Mouse (Mus musculus): ENCODE results near the gene Jpt2. TPM values are rescaled to one million over a fixed set of nuclear protein-coding genes. Genes with fewer than 3 reads are reported as not detected.

Jpt2 gene
- total RNA-seq, 2 experiments from 2014 or later, result 11.2 TPM

DNA sequence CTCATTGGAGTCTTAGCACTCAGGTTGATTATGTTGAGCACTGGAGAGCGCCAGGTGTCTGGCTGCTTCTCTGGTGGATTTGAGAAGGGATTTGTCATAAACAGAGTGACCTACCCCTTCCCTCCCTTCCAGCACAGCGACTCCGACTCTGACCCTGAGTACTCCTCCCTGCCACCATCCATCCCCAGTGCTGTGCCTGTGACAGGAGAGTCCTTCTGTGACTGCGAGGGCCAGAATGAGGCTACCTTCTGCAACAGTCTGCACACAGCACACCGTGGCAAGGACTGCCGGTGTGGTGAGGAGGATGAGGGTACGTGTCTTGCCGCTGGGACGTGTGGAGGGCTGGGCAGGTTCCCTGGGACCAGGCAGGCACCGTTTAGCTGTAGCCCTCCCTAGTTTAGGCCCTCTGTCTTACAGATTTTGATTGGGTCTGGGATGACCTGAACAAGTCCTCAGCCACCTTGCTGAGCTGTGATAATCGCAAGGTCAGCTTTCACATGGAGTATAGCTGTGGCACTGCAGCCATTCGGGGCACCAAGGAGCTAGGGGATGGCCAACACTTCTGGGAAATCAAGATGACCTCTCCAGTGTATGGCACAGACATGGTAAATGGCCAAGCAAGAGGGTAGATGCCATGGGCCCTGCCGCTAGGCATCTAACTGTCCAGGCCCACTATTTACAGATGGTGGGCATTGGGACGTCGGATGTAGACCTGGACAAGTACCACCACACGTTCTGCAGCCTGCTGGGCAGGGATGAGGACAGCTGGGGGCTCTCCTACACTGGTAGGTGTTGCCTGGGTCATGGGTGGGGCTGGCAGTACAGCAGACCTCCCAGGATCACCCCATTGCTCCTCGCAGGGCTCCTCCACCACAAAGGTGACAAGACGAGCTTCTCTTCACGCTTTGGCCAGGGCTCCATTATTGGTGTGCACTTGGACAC is 70.1 kb downstream of the Jpt2 start:
- no peak for DNase-seq (ENCODE audit: low spot score in 2 of 2)

DNA sequence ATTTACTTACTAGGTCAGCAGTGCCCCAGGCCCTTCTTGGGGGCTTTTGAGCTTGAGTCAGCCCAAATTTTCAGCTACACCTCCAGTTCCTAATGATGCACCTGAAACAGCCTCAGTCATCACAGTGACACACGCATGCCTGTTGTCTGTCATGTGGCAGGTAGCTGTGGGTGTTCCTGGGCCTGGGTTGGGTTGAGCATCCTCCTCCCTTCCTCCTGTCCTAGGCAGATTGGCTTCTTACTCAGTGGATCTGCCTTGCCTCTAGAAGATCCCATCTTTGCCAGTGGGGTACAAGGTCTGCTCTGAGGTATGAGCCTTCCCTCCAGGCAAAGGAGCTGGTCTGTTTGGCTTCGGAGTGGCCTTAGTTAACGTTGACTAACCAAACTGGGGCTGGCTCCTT is 71.6 kb downstream of the Jpt2 start:
- no peak for DNase-seq (ENCODE audit: low spot score in 2 of 2)

Other genes with a start within 250 kb of the Jpt2 start
- gene Rnf151, start 242.6 kb downstream of the Jpt2 start, total RNA-seq (2021), result not detected
- gene Rps2, start 242.6 kb downstream of the Jpt2 start, total RNA-seq (2021), result 100 to 1,000 TPM; 494 to 506 TPM
- 100 to 1,000 TPM; 186 to 200 TPM for gene Ndufb10, start 236.2 kb downstream of the Jpt2 start, total RNA-seq (2021)
- 1 to 10 TPM in 1 of 2 experiments, under 1 TPM in 1; 0.79 to 1.0 TPM for gene Rpl3l, start 232.9 kb downstream of the Jpt2 start, total RNA-seq (2021)
- 10 to 100 TPM; 44.4 to 51.2 TPM for gene Msrb1, start 224.0 kb downstream of the Jpt2 start, total RNA-seq (2021)
- gene Hs3st6, start 207.7 kb downstream of the Jpt2 start, total RNA-seq (2021), result not detected
- gene Meiob, start 156.4 kb downstream of the Jpt2 start, total RNA-seq (2021), result not detected
- 100 to 1,000 TPM; 107 to 112 TPM for gene Hagh, start 120.5 kb downstream of the Jpt2 start, total RNA-seq (2021)
- gene Fahd1, start 110.3 kb downstream of the Jpt2 start, total RNA-seq (2021), result 10 to 100 TPM; 18.1 to 18.2 TPM
- not detected for gene Igfals, start 94.7 kb downstream of the Jpt2 start, total RNA-seq (2021)
- 10 to 100 TPM; 37.7 to 43.4 TPM for gene Nubp2, start 74.3 kb downstream of the Jpt2 start, total RNA-seq (2021)
- gene Spsb3, start 74.0 kb downstream of the Jpt2 start, total RNA-seq (2021), result 10 to 100 TPM; 40.9 to 41.2 TPM
- gene Eme2, start 65.6 kb downstream of the Jpt2 start, total RNA-seq (2021), result 10 to 100 TPM; 66.9 to 83.2 TPM
- gene Mrps34, start 65.6 kb downstream of the Jpt2 start, total RNA-seq (2021), result 10 to 100 TPM; 73.0 to 76.3 TPM
- gene Nme3, start 64.2 kb downstream of the Jpt2 start, total RNA-seq (2021), result 10 to 100 TPM; 48.6 to 53.8 TPM
- gene Mapk8ip3, start 23.7 kb downstream of the Jpt2 start, total RNA-seq (2021), result 100 to 1,000 TPM; 312 to 326 TPM
- gene Cramp1l, start 55.1 kb upstream of the Jpt2 start, total RNA-seq (2021), result 10 to 100 TPM; 24.0 to 28.5 TPM
- gene Ift140, start 55.4 kb upstream of the Jpt2 start, total RNA-seq (2021), result 10 to 100 TPM; 25.4 to 31.9 TPM
- 10 to 100 TPM; 10.1 to 10.7 TPM for gene Tmem204, start 122.9 kb upstream of the Jpt2 start, total RNA-seq (2021)
- 10 to 100 TPM; 30.1 to 33.4 TPM for gene Telo2, start 155.3 kb upstream of the Jpt2 start, total RNA-seq (2021)
- 1 to 10 TPM; 1.4 to 1.6 TPM for gene Ptx4, start 160.1 kb upstream of the Jpt2 start, total RNA-seq (2021)
- gene Clcn7, start 172.7 kb upstream of the Jpt2 start, total RNA-seq (2021), result 10 to 100 TPM; 47.3 to 51.1 TPM
- gene Ccdc154, start 201.8 kb upstream of the Jpt2 start, total RNA-seq (2021), result under 1 TPM in 1 of 2 experiments, not detected in 1; 0.26 TPM
- gene Gm38655, start 214.8 kb upstream of the Jpt2 start, total RNA-seq (2021), result not detected
- 10 to 100 TPM; 17.8 to 19.2 TPM for gene BC003965, start 223.9 kb upstream of the Jpt2 start, total RNA-seq (2021)
- gene Unkl, start 227.7 kb upstream of the Jpt2 start, total RNA-seq (2021), result 10 to 100 TPM; 33.9 to 37.0 TPM

Measured in layer of hippocampus, postnatal 14 days (tissue).